In the genomic region with DNA sequence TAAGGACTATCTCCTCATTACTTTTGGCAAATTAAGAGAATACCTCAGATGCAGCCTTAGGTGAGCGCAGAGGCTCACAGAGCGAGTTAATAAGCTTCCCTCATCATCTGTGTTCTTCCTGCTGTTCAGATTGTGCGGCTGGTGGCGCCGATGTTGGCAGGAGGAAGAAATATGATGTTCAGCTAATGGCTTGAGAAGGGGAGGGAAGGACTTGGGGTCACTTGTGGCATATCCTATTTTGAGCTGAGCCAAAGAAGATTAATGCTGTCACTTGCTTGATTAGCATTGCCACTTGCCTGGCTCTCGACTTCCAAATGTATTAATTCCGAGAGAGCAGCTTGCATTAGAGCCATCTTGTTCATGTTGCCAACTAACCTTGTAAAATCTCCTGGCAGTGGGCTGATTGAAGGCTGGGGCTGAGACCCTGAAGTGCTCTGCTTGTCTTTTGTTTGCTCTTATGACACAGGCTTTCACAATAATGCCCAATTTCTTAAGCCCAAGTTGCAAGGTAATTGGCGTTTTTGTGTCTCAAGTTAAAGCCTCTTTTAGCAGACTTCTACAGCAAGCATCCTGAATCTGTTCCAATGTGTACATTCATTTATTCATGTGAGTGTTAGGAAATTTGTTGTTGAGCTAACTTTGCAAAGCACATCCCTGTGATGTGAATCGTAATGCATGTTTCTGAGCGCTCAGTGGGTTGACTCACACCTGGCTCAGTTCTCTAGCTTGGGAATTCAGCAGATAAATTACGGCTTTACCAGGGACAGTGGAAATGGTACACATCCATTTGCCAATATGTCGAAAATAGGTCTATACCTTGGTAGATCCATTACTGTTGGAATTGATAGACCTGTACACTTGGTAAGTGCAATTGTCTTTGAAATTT, we compare ENCODE assay signal across 24 mouse cellular contexts.
A peak's percentile ranks its signal among the peaks of the same experiment; 100 is the strongest.
DNase-seq lines count a peak whose midpoint lies in the region; ATAC-seq lines count a peak whose summit lies in the region.
"Had no signal": no experiment of that assay in that cellular context is flagged by ENCODE, and none has a peak within 500 bp of the region (broad histone marks: within the 10 kb centered on the region; RNA-seq: fewer than 3 reads in every experiment).

No protein-coding gene starts in this region.

- H3K36me3 ChIP-seq in forebrain, embryonic 13.5 days (ENCODE audit: poor library complexity, severe bottlenecking) = no peaks in the 10 kb centered on the region
- H3K36me3 ChIP-seq in forebrain, embryonic 15.5 days = no peaks in the 10 kb centered on the region
- no peaks in the 10 kb centered on the region for H3K36me3 ChIP-seq in hindbrain, embryonic 16.5 days (ENCODE audit: control insufficient read depth, insufficient read depth, low read length)
- H3K36me3 ChIP-seq in hindbrain, embryonic 10.5 days = no peaks in the 10 kb centered on the region
- H3K36me3 ChIP-seq: embryonic facial prominence, embryonic 10.5 days; G1E; heart, embryonic 13.5 days; intestine, embryonic 15.5 days; limb, embryonic 13.5 days; liver, embryonic 13.5 days; lung, embryonic 15.5 days; midbrain, embryonic 12.5 days had no signal

- ATAC-seq in forebrain, embryonic 13.5 days = peak; percentile 80
- no peak; the same call in 1 of the 2 replicates for ATAC-seq in forebrain, embryonic 15.5 days (replicated peaks)
- ATAC-seq in hindbrain, embryonic 16.5 days = peak; percentile 89
- ATAC-seq: intestine, embryonic 15.5 days had no signal

- H3K4me2 ChIP-seq in forebrain, embryonic 13.5 days = 0 out of 2 replicates have a peak overlapping the region, but pooled peaks have one; percentile 3
- H3K4me2 ChIP-seq in forebrain, embryonic 15.5 days (replicated peaks) = no peak overlapping the region
- H3K4me2 ChIP-seq in hindbrain, embryonic 16.5 days (ENCODE audit: low read length) = no peak overlapping the region
- H3K4me2 ChIP-seq: heart, embryonic 13.5 days; intestine, embryonic 15.5 days; limb, embryonic 13.5 days; liver, embryonic 13.5 days; lung, embryonic 15.5 days; midbrain, embryonic 12.5 days had no signal

- WGBS in forebrain, embryonic 13.5 days = 47% methylated on average over 12 of the region's 12 CpGs
- 32% methylated on average over 12 of the region's 12 CpGs for WGBS in forebrain, embryonic 15.5 days
- WGBS in hindbrain, embryonic 16.5 days = 65% methylated on average over 12 of the region's 12 CpGs
- WGBS in hindbrain, embryonic 10.5 days = 92% methylated on average over 12 of the region's 12 CpGs

- DNase-seq in hindbrain, embryonic 10.5 days (ENCODE audit: low spot score) = no peak
- DNase-seq in right cerebral cortex, adult 18-20 months = peak; percentile 4
- DNase-seq in right cerebral cortex, postnatal 36 days (ENCODE audit: low spot score in 2 of 2) = no peak
- DNase-seq in heart, postnatal 25 days (ENCODE audit: low spot score) = no peak
- DNase-seq in thymus, postnatal 10 days (ENCODE audit: low spot score in 2 of 2) = no peak
- DNase-seq: adrenal gland, postnatal 14 days; cerebellum, adult 18-20 months; gastrocnemius, postnatal 10 days; heart, adult 11 months; heart, postnatal 36 days; kidney, postnatal 4 days; layer of hippocampus, adult 9-11 months; liver, embryonic 13.5 days; lung, postnatal 4 days had no signal

- intact Hi-C loops in heart, postnatal 25 days (cut with DNase I) = no loop called here

- H3K4me3 ChIP-seq in forebrain, embryonic 13.5 days = no peak overlapping the region
- no peak overlapping the region for H3K4me3 ChIP-seq in forebrain, embryonic 15.5 days
- H3K4me3 ChIP-seq in hindbrain, embryonic 16.5 days (ENCODE audit: low read length) = no peak overlapping the region
- H3K4me3 ChIP-seq in hindbrain, embryonic 10.5 days = no peak overlapping the region
- H3K4me3 ChIP-seq: embryonic facial prominence, embryonic 10.5 days; heart, embryonic 13.5 days; intestine, embryonic 15.5 days; limb, embryonic 13.5 days; liver, embryonic 13.5 days; lung, embryonic 15.5 days; midbrain, embryonic 12.5 days had no signal

- no peak overlapping the region for H3K9ac ChIP-seq in forebrain, embryonic 13.5 days
- no peak overlapping the region for H3K9ac ChIP-seq in forebrain, embryonic 15.5 days (replicated peaks)
- H3K9ac ChIP-seq in hindbrain, embryonic 16.5 days (ENCODE audit: low read depth, low read length) = no peak overlapping the region
- H3K9ac ChIP-seq: heart, embryonic 13.5 days; intestine, embryonic 15.5 days; limb, embryonic 13.5 days; liver, embryonic 13.5 days; lung, embryonic 15.5 days; midbrain, embryonic 12.5 days had no signal

- no peak overlapping the region for H3K27ac ChIP-seq in forebrain, embryonic 13.5 days
- H3K27ac ChIP-seq in forebrain, embryonic 15.5 days (replicated peaks) = no peak overlapping the region
- no peak overlapping the region for H3K27ac ChIP-seq in hindbrain, embryonic 16.5 days (ENCODE audit: low read depth, low read length)
- no peak overlapping the region for H3K27ac ChIP-seq in hindbrain, embryonic 10.5 days
- H3K27ac ChIP-seq: embryonic facial prominence, embryonic 10.5 days; heart, embryonic 13.5 days; intestine, embryonic 15.5 days; limb, embryonic 13.5 days; liver, embryonic 13.5 days; lung, embryonic 15.5 days; midbrain, embryonic 12.5 days had no signal

- H3K27me3 ChIP-seq in forebrain, embryonic 13.5 days = no peaks in the 10 kb centered on the region
- H3K27me3 ChIP-seq in forebrain, embryonic 15.5 days = no peaks in the 10 kb centered on the region
- H3K27me3 ChIP-seq in hindbrain, embryonic 16.5 days (replicated peaks; ENCODE audit: control insufficient read depth, insufficient read depth, low read length) = no peaks in the 10 kb centered on the region
- H3K27me3 ChIP-seq in hindbrain, embryonic 10.5 days (ENCODE audit: insufficient read depth, poor library complexity, severe bottlenecking) = no peaks in the 10 kb centered on the region
- H3K27me3 ChIP-seq: heart, embryonic 13.5 days; intestine, embryonic 15.5 days; limb, embryonic 13.5 days; liver, embryonic 13.5 days; lung, embryonic 15.5 days; midbrain, embryonic 12.5 days had no signal

- no peaks in the 10 kb centered on the region; the same call in 1 of the 2 replicates for H3K9me3 ChIP-seq in forebrain, embryonic 13.5 days (replicated peaks)
- no peaks in the 10 kb centered on the region for H3K9me3 ChIP-seq in forebrain, embryonic 15.5 days
- H3K9me3 ChIP-seq in hindbrain, embryonic 16.5 days (ENCODE audit: control insufficient read depth, low read length) = no peaks in the 10 kb centered on the region; the same call in 1 of the 2 replicates
- H3K9me3 ChIP-seq in hindbrain, embryonic 10.5 days = no peaks in the 10 kb centered on the region
- H3K9me3 ChIP-seq: embryonic facial prominence, embryonic 10.5 days; G1E; heart, embryonic 13.5 days; intestine, embryonic 15.5 days; limb, embryonic 13.5 days; liver, embryonic 13.5 days; lung, embryonic 15.5 days; midbrain, embryonic 12.5 days had no signal

- peaks cover 13% of the 10 kb centered on the region for H3K4me1 ChIP-seq in forebrain, embryonic 13.5 days
- H3K4me1 ChIP-seq in forebrain, embryonic 15.5 days = peaks cover 16% of the 10 kb centered on the region
- H3K4me1 ChIP-seq in hindbrain, embryonic 16.5 days (ENCODE audit: control insufficient read depth, insufficient read depth, low read depth, low read length) = peaks cover 3% of the 10 kb centered on the region; the same call in 1 of the 2 replicates
- H3K4me1 ChIP-seq in hindbrain, embryonic 10.5 days (replicated peaks) = no peaks in the 10 kb centered on the region
- H3K4me1 ChIP-seq: embryonic facial prominence, embryonic 10.5 days; heart, embryonic 13.5 days; intestine, embryonic 15.5 days; limb, embryonic 13.5 days; liver, embryonic 13.5 days; lung, embryonic 15.5 days; midbrain, embryonic 12.5 days had no signal
